Mouse (Mus musculus) spleen, adult 2 months (tissue): ENCODE results near the gene Cpeb4. TPM values are rescaled to one million over a fixed set of nuclear protein-coding genes. Genes with fewer than 3 reads are reported as not detected.

Experiments
- DNase-seq, 2 experiments: peaks; one replicate each; pipeline versions ENCODE4 v3.0.0 to v3.0.0-alpha.2; 2012 to 2021; ENCODE audit warnings: low spot score in 2 of 2, low read depth in 1 of 2
- H3K27ac ChIP-seq: fragments of 200-500 bp; 2 replicates; pipeline ENCODE4 v1.5.1; 2012; ENCODE audit warnings: low read length, inconsistent platforms; ENCODE audit not compliant: insufficient read depth
- H3K27me3 ChIP-seq: fragments of 200-500 bp; 2 replicates; pipeline ENCODE4 v1.6.1; 2012; ENCODE audit warnings: mild to moderate bottlenecking, moderate library complexity, low read length, inconsistent platforms; ENCODE audit not compliant: control insufficient read depth, insufficient read depth
- H3K36me3 ChIP-seq: fragments of 200-500 bp; 2 replicates; pipeline ENCODE4 v1.6.1; 2012; ENCODE audit warnings: mild to moderate bottlenecking, low read length, inconsistent platforms; ENCODE audit not compliant: control insufficient read depth, insufficient read depth
- H3K4me1 ChIP-seq: fragments of 200-500 bp; 2 replicates; pipeline ENCODE4 v1.6.1; 2011; ENCODE audit warnings: inconsistent platforms; ENCODE audit not compliant: control insufficient read depth, insufficient read depth, insufficient read length
- H3K4me3 ChIP-seq: fragments of 200-500 bp; 2 replicates; pipeline ENCODE4 v1.5.1; 2011; ENCODE audit warnings: mild to moderate bottlenecking, inconsistent platforms; ENCODE audit not compliant: insufficient read depth, insufficient read length; ENCODE audit errors: extremely low read depth
- CTCF ChIP-seq: fragments of 200-500 bp; IDR thresholded peaks from 2 replicates; pipeline ENCODE4 v1.5.1; 2011; ENCODE audit warnings: mild to moderate bottlenecking, inconsistent platforms; ENCODE audit not compliant: insufficient read depth, insufficient read length, insufficient replicate concordance; ENCODE audit errors: extremely low read depth
- POLR2A ChIP-seq: fragments of 200-500 bp; IDR thresholded peaks from 2 replicates; pipeline ENCODE4 v1.6.1; 2011; ENCODE audit warnings: low read depth, low read length, inconsistent platforms
- WGBS: fragments of 180-500 bp; shearing (Covaris S2); methylation state at CpG from one replicate; pipeline ENCODE4 v1.1.7; 2018; 5-methylcytosine and 5-hydroxymethylcytosine counted together
- polyA plus RNA-seq: library from polyadenylated mRNA; depleted of rRNA; stranded (reverse); fragments of >200 nt; gene quantifications from 2 replicates; pipeline ENCODE4 v1.2.3, GENCODE M21; 2012

Cpeb4 gene
- polyA plus RNA-seq, 1 experiment = 10.4 TPM

DNA sequence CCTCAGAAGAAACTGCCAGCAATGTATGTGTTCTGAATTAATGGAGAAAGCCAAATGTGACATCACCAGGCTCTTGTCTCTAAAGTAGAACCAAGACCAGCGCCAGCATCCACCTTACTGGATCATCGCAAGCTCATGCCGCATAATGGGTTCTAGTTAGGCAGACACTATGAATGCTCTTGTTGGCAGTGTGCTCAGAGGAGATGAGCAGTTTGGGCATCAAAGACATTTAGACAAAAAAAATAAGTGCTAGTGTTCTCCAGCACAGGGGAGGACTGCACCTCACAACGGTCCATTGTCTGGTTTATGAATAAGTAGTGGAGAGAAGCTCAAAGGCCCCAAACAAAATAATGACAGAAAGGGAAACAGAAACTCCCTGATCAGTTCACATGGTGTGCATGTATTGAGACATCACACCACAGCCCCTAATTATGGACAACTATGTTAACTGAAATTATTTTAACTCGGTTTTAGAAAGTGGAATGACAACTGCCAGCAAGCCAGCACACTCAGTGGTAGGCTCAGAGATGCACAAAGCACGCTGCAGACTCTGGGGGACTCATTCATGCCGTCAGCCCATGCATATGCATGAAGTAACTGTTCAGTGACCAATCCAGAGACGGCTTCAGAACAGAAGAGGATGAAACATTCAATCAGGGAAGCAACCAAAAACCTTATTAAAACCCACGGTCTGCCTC lies 25.1 kb upstream of the Cpeb4 start:
- WGBS = 86% methylated on average over 9 of the region's 9 CpGs
- Histone ChIP-seq H3K36me3 (no peaks in the 10 kb centered on the region), H3K4me3 (no peak overlapping the region), H3K4me1 (no peaks in the 10 kb centered on the region), H3K27ac (no peak overlapping the region), H3K27me3 (no peaks in the 10 kb centered on the region)
- no peak for DNase-seq
- TF ChIP-seq POLR2A (no peak), CTCF (no peak)

DNA sequence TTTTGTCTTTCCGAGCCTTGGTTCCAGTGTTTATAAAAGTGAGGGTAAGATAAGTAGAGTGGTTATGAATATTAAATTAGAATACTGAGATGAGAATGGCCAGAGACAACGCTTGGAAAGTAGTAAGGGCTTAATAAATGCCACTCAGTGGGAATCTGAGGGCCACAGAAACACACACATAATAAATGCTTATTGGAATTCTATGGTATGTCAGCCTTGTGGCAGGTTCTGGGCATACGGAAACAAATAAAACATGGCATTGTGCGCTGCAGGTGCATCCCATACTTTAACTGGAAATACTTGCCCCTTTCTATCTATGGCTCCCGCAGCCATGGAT lies 24.6 kb upstream of the Cpeb4 start:
- Histone ChIP-seq H3K27me3 (no peaks in the 10 kb centered on the region), H3K27ac (no peak overlapping the region), H3K4me3 (no peak overlapping the region), H3K4me1 (no peaks in the 10 kb centered on the region), H3K36me3 (no peaks in the 10 kb centered on the region)
- DNase-seq = no peak
- TF ChIP-seq POLR2A (no peak), CTCF (no peak)
- WGBS = 94% methylated on average over 5 of the region's 5 CpGs

DNA sequence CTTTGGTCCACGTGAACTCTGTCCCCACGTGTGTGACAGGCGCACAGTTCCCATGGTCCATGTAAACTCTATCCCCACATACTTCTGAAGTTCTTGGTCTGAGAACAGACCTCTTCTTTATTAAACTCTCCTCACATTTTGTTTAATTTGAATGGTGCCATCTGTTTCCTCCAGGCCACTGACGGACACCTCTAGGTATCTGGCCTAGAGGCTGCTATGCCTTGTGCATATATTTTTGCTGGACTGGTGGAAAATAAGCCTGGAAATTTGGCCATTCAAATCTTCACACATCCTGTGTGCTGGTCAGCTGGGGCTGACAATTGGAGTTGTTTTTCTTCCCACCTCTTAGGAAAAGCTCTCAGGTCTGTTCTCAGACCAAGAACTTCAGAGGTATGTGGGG lies 23.3 kb upstream of the Cpeb4 start:
- 76% methylated on average over 4 of the region's 4 CpGs for WGBS
- no peak for DNase-seq
- Histone ChIP-seq H3K4me3 (no peak overlapping the region), H3K27ac (no peak overlapping the region), H3K36me3 (no peaks in the 10 kb centered on the region), H3K27me3 (no peaks in the 10 kb centered on the region), H3K4me1 (no peaks in the 10 kb centered on the region)
- TF ChIP-seq POLR2A (no peak), CTCF (no peak)

DNA sequence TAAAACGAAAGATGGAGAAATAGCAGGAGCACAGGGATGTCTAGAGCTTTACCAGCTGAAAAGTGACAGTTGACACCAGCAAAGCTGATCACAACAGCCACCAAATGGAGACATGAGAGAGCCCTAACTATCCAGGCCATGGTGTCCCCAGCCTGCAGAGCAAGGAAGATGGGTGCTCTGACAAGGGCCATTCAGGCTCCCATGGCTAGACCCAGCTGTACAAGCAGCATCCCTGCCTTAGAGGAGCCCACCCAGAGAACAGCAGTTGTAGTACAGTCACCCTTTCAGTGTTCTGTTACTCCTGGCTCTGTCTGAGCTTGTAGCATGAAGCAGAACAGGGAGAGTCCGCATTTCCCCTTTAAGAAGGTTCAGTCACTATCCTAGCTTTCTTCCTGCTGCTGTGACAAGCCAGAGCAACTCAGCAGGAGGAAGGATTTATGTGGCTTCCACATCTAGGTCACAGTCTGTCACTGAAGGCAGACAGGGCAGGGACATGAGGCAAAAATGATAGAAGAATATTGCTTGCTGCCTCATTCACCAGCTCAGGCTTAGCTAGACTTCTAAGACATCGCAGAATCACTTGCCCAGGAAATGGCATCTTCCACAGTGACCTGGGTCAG lies 21.7 kb upstream of the Cpeb4 start:
- no peak for TF ChIP-seq POLR2A
- TF ChIP-seq CTCF = no peak
- H3K36me3 ChIP-seq = no peaks in the 10 kb centered on the region
- WGBS = 84% methylated on average over 3 of the region's 3 CpGs
- DNase-seq = no peak
- H3K4me3 ChIP-seq = no peak overlapping the region
- H3K27me3 ChIP-seq = no peaks in the 10 kb centered on the region
- H3K27ac ChIP-seq = no peak overlapping the region
- H3K4me1 ChIP-seq = no peaks in the 10 kb centered on the region

DNA sequence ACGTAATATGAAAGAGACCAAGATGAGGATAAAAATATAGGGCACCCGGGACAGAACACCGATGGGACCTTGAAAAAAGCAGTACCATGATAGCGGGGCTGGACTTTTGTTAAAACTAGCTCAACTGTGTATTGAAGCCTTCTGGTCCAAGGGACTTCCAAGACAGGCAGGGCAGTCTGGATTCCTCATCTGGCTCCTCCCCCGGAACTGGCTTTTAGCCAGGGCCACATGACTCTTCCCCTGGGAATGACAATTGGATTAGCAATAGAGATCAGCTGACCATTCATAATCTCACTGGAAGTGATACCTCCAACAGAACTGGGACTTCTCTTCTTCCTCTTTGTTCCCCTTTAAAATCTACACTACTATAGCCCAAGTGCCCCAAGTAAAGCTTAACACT lies 21.0 kb upstream of the Cpeb4 start:
- H3K36me3 ChIP-seq = no peaks in the 10 kb centered on the region
- no peak overlapping the region for H3K4me3 ChIP-seq
- no peak overlapping the region for H3K27ac ChIP-seq
- no peak for DNase-seq
- TF ChIP-seq CTCF = no peak
- TF ChIP-seq POLR2A = no peak
- no peaks in the 10 kb centered on the region for H3K27me3 ChIP-seq
- 93% methylated on average over 5 of the region's 5 CpGs for WGBS
- no peaks in the 10 kb centered on the region for H3K4me1 ChIP-seq

DNA sequence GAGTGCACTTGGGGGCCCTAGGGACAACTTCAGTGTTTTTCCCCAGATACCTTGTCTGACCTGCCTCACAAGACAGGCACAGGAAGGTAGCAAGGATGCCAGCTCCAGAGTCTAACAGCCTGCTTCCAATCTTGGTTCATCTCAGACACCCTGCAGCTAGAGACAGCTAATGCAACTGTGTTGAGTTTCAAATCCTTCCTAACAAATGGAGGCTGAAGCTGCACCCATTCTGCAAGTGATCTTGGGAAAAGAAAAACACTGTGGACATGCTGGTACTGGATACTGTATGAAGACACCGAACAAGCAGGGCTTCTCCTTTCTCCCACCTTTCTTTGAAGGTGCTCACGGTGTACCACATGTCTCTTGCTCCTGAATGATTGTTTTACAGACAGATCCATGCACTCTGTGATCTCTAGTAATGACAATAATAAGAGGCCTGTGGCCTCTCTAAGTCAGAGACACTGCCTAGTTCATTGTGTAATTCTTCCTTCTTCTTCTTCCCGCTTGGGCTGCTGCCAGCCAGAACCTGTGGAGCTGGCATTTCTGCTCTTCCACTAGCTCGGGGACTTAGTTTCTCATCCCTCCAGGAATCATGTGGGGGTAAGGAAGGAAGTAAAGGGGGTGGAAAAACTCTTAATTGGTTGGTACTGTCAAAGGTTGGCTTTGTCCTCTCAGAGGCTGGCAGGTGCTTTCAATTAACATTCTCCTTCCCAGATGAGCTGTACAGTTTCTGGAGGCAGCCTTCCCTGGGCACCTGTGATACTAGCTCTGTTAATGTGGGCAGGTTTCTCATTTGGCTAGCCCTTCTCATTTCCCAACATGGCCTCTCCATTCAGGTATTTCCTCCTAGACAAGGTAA lies 20.1 kb upstream of the Cpeb4 start:
- no peak overlapping the region for H3K4me3 ChIP-seq
- 74% methylated on average over 4 of the region's 4 CpGs for WGBS
- TF ChIP-seq CTCF = no peak
- no peak for TF ChIP-seq POLR2A
- no peak for DNase-seq
- no peaks in the 10 kb centered on the region for H3K36me3 ChIP-seq
- H3K27ac ChIP-seq = no peak overlapping the region
- H3K4me1 ChIP-seq = no peaks in the 10 kb centered on the region
- no peaks in the 10 kb centered on the region for H3K27me3 ChIP-seq
